Mouse (Mus musculus) olfactory bulb, adult 2 months (tissue): ENCODE data around the gene Slc31a1.

Source experiments
- CTCF ChIP-seq: fragments of 200-500 bp; IDR thresholded peaks from 2 replicates; pipeline ENCODE4 v1.5.1; 2012; ENCODE audit warnings: low read depth, mild to moderate bottlenecking, low read length, moderate library complexity; ENCODE audit not compliant: insufficient read depth
- POLR2A ChIP-seq: fragments of 200-500 bp; IDR thresholded peaks from 2 replicates; pipeline ENCODE4 v1.6.1; 2012; ENCODE audit warnings: mild to moderate bottlenecking, low read depth, low read length, moderate library complexity; ENCODE audit not compliant: insufficient read depth

DNA sequence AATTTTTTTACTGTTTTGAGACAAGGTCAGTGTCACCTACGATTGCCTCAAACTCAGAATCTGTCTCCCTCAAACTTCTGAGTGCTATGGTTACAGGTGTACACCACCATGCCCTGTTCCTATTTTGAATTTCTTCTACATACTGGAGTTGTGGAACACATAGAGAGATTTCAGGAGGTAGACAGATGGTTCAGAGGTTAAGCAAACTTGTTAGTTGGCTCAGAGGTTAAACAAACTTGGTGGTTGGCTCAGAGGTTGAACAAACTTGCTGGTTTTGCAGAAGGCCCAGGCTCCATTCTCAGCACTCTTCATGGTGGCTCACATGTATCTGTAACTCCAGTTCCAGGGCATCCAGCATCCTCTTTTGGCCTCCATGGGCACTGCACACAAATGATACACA is 23.6 kb downstream of the Slc31a1 start:
- TF ChIP-seq CTCF (no peak), POLR2A (no peak)
